Mouse (Mus musculus) MEL (cell line): ENCODE measurements around the gene Hibch. TPM values are rescaled to one million over a fixed set of nuclear protein-coding genes. Genes with fewer than 3 reads are reported as not detected.

Experiments
- DNase-seq: peaks from one replicate; pipeline ENCODE4 v3.0.0; 2011; ENCODE audit warnings: low read depth, low spot score
- H3K27ac ChIP-seq: 2 replicates; pipeline ENCODE4 v1.5.1; 2012; ENCODE audit warnings: low read depth, mild to moderate bottlenecking, control low read depth, low read length, moderate library complexity; ENCODE audit not compliant: control insufficient read depth
- H3K27me3 ChIP-seq, 2 experiments: fragments of 150-350 bp in 1 of 2; sonication (generic) in 1 of 2; 2 replicates each; pipeline ENCODE4 v1.6.1; 2012; ENCODE audit warnings: low read length in 2 of 2, mild to moderate bottlenecking in 2 of 2, improper control_type of control experiment in 1 of 2, moderate library complexity in 1 of 2; ENCODE audit not compliant: insufficient read depth in 2 of 2, control insufficient read depth in 1 of 2
- H3K36me3 ChIP-seq, 2 experiments: 2 replicates each; pipeline ENCODE4 v1.6.1; 2012 to 2014; ENCODE audit warnings: low read length in 2 of 2, improper control_type of control experiment in 1 of 2, inconsistent platforms in 1 of 2, mild to moderate bottlenecking in 1 of 2; ENCODE audit not compliant: insufficient read depth in 2 of 2, control insufficient read depth in 1 of 2
- H3K4me1 ChIP-seq, 2 experiments: fragments of 150-350 bp in 1 of 2; sonication (generic) in 1 of 2; 2 replicates each; pipeline ENCODE4 v1.6.1; 2012; ENCODE audit warnings: low read length in 2 of 2, improper control_type of control experiment in 1 of 2, mild to moderate bottlenecking in 1 of 2; ENCODE audit not compliant: insufficient read depth in 2 of 2, control insufficient read depth in 1 of 2
- H3K4me3 ChIP-seq, 2 experiments: fragments of 150-350 bp in 1 of 2; sonication (generic) in 1 of 2; 2 replicates each; pipeline ENCODE4 v1.5.1; 2012; ENCODE audit warnings: low read depth in 2 of 2, low read length in 2 of 2, mild to moderate bottlenecking in 2 of 2, moderate library complexity in 2 of 2, control low read depth in 1 of 2, improper control_type of control experiment in 1 of 2; ENCODE audit not compliant: control insufficient read depth in 1 of 2, insufficient read depth in 1 of 2
- H3K79me2 ChIP-seq: 2 replicates; pipeline ENCODE4 v1.6.1; 2012; ENCODE audit warnings: mild to moderate bottlenecking, low read length, moderate library complexity; ENCODE audit not compliant: control insufficient read depth, poor library complexity, insufficient read depth
- H3K9ac ChIP-seq: 2 replicates; pipeline ENCODE4 v1.6.1; 2012; ENCODE audit warnings: low read depth, mild to moderate bottlenecking, control low read depth, low read length, moderate library complexity; ENCODE audit not compliant: control insufficient read depth, poor library complexity, severe bottlenecking
- H3K9me3 ChIP-seq: fragments of 150-350 bp; sonication (generic); replicated peaks from 2 replicates; pipeline ENCODE4 v1.6.1; 2012; ENCODE audit warnings: mild to moderate bottlenecking, low read length, improper control_type of control experiment, moderate library complexity; ENCODE audit not compliant: insufficient read depth
- CTCF ChIP-seq, 3 experiments: IDR thresholded peaks in 2 of 3; conservative IDR thresholded peaks in 1 of 3; 2 replicates each; pipeline ENCODE4 v1.5.1; 2011 to 2012; ENCODE audit warnings: low read length in 3 of 3, low read depth in 2 of 3, mild to moderate bottlenecking in 2 of 3, improper control_type of control experiment in 1 of 3, inconsistent platforms in 1 of 3, mixed read lengths in 1 of 3, moderate library complexity in 1 of 3; ENCODE audit not compliant: control insufficient read depth in 1 of 3, insufficient read depth in 1 of 3, poor library complexity in 1 of 3, severe bottlenecking in 1 of 3
- E2F4 ChIP-seq: IDR thresholded peaks from 2 replicates; pipeline ENCODE4 v1.6.1; 2011; ENCODE audit warnings: low read depth, low read length, improper control_type of control experiment, borderline replicate concordance
- ELF1 ChIP-seq: IDR thresholded peaks from 2 replicates; pipeline ENCODE4 v1.6.1; 2014; ENCODE audit warnings: low read depth, mild to moderate bottlenecking, inconsistent platforms, low read length, improper control_type of control experiment, moderate library complexity
- EP300 ChIP-seq, 2 experiments: IDR thresholded peaks; 2 replicates each; pipeline ENCODE4 v1.6.1; 2011; ENCODE audit warnings: improper control_type of control experiment in 2 of 2, low read length in 2 of 2, low read depth in 1 of 2, mild to moderate bottlenecking in 1 of 2
- ETS1 ChIP-seq: IDR thresholded peaks from 2 replicates; pipeline ENCODE4 v1.6.1; 2012; ENCODE audit warnings: low read depth, mild to moderate bottlenecking, inconsistent platforms, low read length, improper control_type of control experiment, moderate library complexity
- GATA1 ChIP-seq: IDR thresholded peaks from 2 replicates; pipeline ENCODE4 v1.6.1; 2011; ENCODE audit warnings: low read depth, low read length, improper control_type of control experiment
- KAT2A ChIP-seq: conservative IDR thresholded peaks from 2 replicates; pipeline ENCODE4 v1.6.1; 2012; ENCODE audit warnings: low read depth, low read length, improper control_type of control experiment, inconsistent platforms
- MAFK ChIP-seq: IDR thresholded peaks from 2 replicates; pipeline ENCODE4 v1.6.1; 2011; ENCODE audit warnings: low read depth, mild to moderate bottlenecking, low read length, improper control_type of control experiment, borderline replicate concordance
- MAZ ChIP-seq: IDR thresholded peaks from 2 replicates; pipeline ENCODE4 v1.6.1; 2012; ENCODE audit warnings: low read depth, mild to moderate bottlenecking, inconsistent platforms, low read length, improper control_type of control experiment
- MYB ChIP-seq: IDR thresholded peaks from 2 replicates; pipeline ENCODE4 v1.6.1; 2011; ENCODE audit warnings: mild to moderate bottlenecking, low read depth, low read length, improper control_type of control experiment
- POLR2A ChIP-seq, 2 experiments: IDR thresholded peaks; 2 replicates each; pipeline ENCODE4 v1.6.1; 2011 to 2012; ENCODE audit warnings: low read length in 2 of 2, mild to moderate bottlenecking in 2 of 2, control low read depth in 1 of 2, improper control_type of control experiment in 1 of 2, low read depth in 1 of 2, moderate library complexity in 1 of 2; ENCODE audit not compliant: control insufficient read depth in 1 of 2, insufficient read depth in 1 of 2, poor library complexity in 1 of 2
- POLR2AphosphoS2 ChIP-seq: IDR thresholded peaks from 2 replicates; pipeline ENCODE4 v1.6.1; 2011; ENCODE audit warnings: low read length, improper control_type of control experiment
- POLR2AphosphoS5 ChIP-seq: IDR thresholded peaks from 2 replicates; pipeline ENCODE4 v1.6.1; 2012; ENCODE audit warnings: low read depth, borderline replicate concordance, mild to moderate bottlenecking, inconsistent platforms, low read length, moderate library complexity, mixed read lengths
- SIN3A ChIP-seq: IDR thresholded peaks from 2 replicates; pipeline ENCODE4 v1.6.1; 2012; ENCODE audit warnings: low read length, improper control_type of control experiment, inconsistent platforms
- SMC3 ChIP-seq: IDR thresholded peaks from 2 replicates; pipeline ENCODE4 v1.6.1; 2011; ENCODE audit warnings: low read depth, low read length, improper control_type of control experiment
- TBP ChIP-seq: IDR thresholded peaks from 2 replicates; pipeline ENCODE4 v1.8.0; 2011; ENCODE audit warnings: low read depth, low read length, improper control_type of control experiment
- UBTF ChIP-seq: IDR thresholded peaks from 2 replicates; pipeline ENCODE4 v1.6.1; 2012; ENCODE audit warnings: low read depth, mild to moderate bottlenecking, inconsistent platforms, low read length, improper control_type of control experiment, moderate library complexity, borderline replicate concordance; ENCODE audit not compliant: insufficient read depth
- USF1 ChIP-seq: IDR thresholded peaks from 2 replicates; pipeline ENCODE4 v1.6.1; 2014; ENCODE audit warnings: low read depth, mild to moderate bottlenecking, inconsistent platforms, low read length, improper control_type of control experiment, moderate library complexity
- ZMIZ1 ChIP-seq: IDR thresholded peaks from 2 replicates; pipeline ENCODE4 v1.6.1; 2012; ENCODE audit warnings: low read depth, mild to moderate bottlenecking, inconsistent platforms, low read length, improper control_type of control experiment, moderate library complexity
- ZNF384 ChIP-seq: IDR thresholded peaks from 2 replicates; pipeline ENCODE4 v1.6.1; 2012; ENCODE audit warnings: low read depth, mild to moderate bottlenecking, inconsistent platforms, low read length, improper control_type of control experiment
- polyA plus RNA-seq, 2 experiments: library from polyadenylated mRNA; stranded (reverse) in 1 of 2; unstranded in 1 of 2; fragments of >175 nt in 1 of 2; fragments of >200 nt in 1 of 2; gene quantifications; 2 replicates each; pipeline versions ENCODE4 v1.2.1 to v1.2.4; 2012; ENCODE audit warnings: low replicate concordance in 2 of 2, low read depth in 1 of 2; ENCODE audit not compliant: insufficient read length in 2 of 2, insufficient read depth in 1 of 2, missing spikeins in 1 of 2
- total RNA-seq: library from RNA; depleted of rRNA; stranded (reverse); fragments of 300-350 nt; gene quantifications from 2 replicates; pipeline ENCODE4 v1.2.3, GENCODE M21; 2012

The Hibch gene
- total and polyA plus RNA-seq, 3 experiments = 28.5 to 35.2 TPM; not detected in 1

- TF ChIP-seq TBP = no peak
- no peak for TF ChIP-seq KAT2A
- TF ChIP-seq POLR2AphosphoS2 = no peak
- TF ChIP-seq GATA1 = no peak
- no peak for TF ChIP-seq POLR2A (IDR thresholded peaks at IDR 0.05; ENCODE audit: control insufficient read depth in 1 of 2, insufficient read depth in 1 of 2, low read depth in 1 of 2, low read length in 2 of 2, poor library complexity in 1 of 2)
- no peak for TF ChIP-seq ETS1
- TF ChIP-seq UBTF = no peak
- no peaks in the 10 kb centered on the region for H3K79me2 ChIP-seq
- no peaks in the 10 kb centered on the region for H3K27me3 ChIP-seq
- no peak overlapping the region for H3K9ac ChIP-seq
- H3K9me3 ChIP-seq = no peaks in the 10 kb centered on the region
- H3K27ac ChIP-seq = no peak overlapping the region
- peak overlapping the region in 1 of 2 experiments; percentile 37; a peak in 1 of 4 replicates for H3K4me3 ChIP-seq
- no peaks in the 10 kb centered on the region for H3K36me3 ChIP-seq
- no peaks in the 10 kb centered on the region for H3K4me1 ChIP-seq
- DNase-seq = peak; percentile 30
Measured at GRCm38 (mm10) chr1:52951146-52951868, 106.6 kb downstream of the Hibch start.

GRCm38 (mm10) chr1:52952143-52952542 lies 107.4 kb downstream of the Hibch start:
- H3K4me3 ChIP-seq = no peak overlapping the region

More at GRCm38 (mm10) chr1:52952143-52952542, 107.4 kb downstream of the Hibch start:
- Histone ChIP-seq H3K27ac (no peak overlapping the region), H3K36me3 (no peaks in the 10 kb centered on the region)
- TF ChIP-seq CTCF (IDR thresholded peaks at IDR 0.05 in 2 of 3, conservative IDR thresholded peaks at IDR 0.05 in 1 of 3; ENCODE audit: control insufficient read depth in 1 of 3, insufficient read depth in 1 of 3, low read depth in 2 of 3, low read length in 3 of 3, poor library complexity in 1 of 3, severe bottlenecking in 1 of 3) (no peak), EP300 (IDR thresholded peaks at IDR 0.05; ENCODE audit: low read depth in 1 of 2, low read length in 2 of 2) (no peak), E2F4 (no peak), MAZ (no peak), SIN3A (no peak), POLR2AphosphoS5 (no peak), ZMIZ1 (no peak), SMC3 (no peak), ZNF384 (no peak), MYB (no peak), USF1 (no peak), MAFK (no peak), ELF1 (no peak)
- TF ChIP-seq, all 39 proteins: peak for 0
- H3K9ac ChIP-seq = no peak overlapping the region
- no peaks in the 10 kb centered on the region for H3K79me2 ChIP-seq
- no peak for DNase-seq
- H3K9me3 ChIP-seq = no peaks in the 10 kb centered on the region
- no peaks in the 10 kb centered on the region for H3K4me1 ChIP-seq
- H3K27me3 ChIP-seq = no peaks in the 10 kb centered on the region
